28 mouse cellular contexts compared by ENCODE assay signal in the genomic region with DNA sequence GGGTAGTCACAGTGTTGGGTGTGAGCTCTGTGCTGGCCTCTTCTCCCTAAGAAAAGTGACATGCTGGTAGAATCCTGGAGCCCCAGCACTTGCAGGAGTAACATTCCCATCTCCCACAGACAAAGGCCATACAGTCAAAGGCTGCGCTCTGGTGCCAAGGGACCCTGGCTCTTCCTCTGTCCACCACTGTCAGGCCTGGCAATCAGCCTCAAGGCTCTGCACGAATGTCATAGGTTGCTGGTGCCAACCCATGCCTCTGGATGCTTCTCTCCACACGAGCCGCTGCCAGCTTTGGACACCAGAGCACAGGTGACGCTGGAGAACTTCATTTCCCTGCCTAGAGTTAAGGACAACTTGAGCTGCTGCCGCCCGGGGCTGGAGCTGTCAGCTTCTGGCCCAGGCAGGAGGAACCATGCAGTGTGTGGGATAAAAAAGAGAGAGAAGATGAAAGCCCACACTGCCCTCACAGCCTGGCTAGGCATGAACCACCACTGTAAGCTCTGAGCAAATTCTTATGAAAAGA.
A peak's percentile ranks its signal among the peaks of the same experiment; 100 is the strongest.
DNase-seq lines count a peak whose midpoint lies in the region; ATAC-seq and TF ChIP-seq lines count a peak whose summit lies in the region.
"Had no signal": no experiment of that assay in that cellular context is flagged by ENCODE, and none has a peak within 500 bp of the region (broad histone marks: within the 10 kb centered on the region; RNA-seq: fewer than 3 reads in every experiment).

No protein-coding gene starts in this region.

- no peak overlapping the region for H3K4me2 ChIP-seq in forebrain, embryonic 14.5 days (ENCODE audit: low read length)
- peak overlapping the region; percentile 38 for H3K4me2 ChIP-seq in liver, embryonic 13.5 days
- H3K4me2 ChIP-seq in liver, embryonic 11.5 days: no peak overlapping the region; the same call in 1 of the 2 replicates
- H3K4me2 ChIP-seq in liver, embryonic 14.5 days (ENCODE audit: low read depth): no peak overlapping the region
- H3K4me2 ChIP-seq: embryonic facial prominence, embryonic 13.5 days; forebrain, embryonic 13.5 days; heart, embryonic 13.5 days; hindbrain, embryonic 13.5 days; neural tube, embryonic 12.5 days; stomach, embryonic 15.5 days had no signal

- no peak for DNase-seq in forebrain, embryonic 10.5 days (ENCODE audit: extremely low spot score, low spot score)
- no peak for DNase-seq in forebrain, embryonic 14.5 days (ENCODE audit: low spot score)
- DNase-seq in liver, embryonic 13.5 days: no peak
- no peak for DNase-seq in liver, embryonic 11.5 days (ENCODE audit: low spot score)
- no peak for DNase-seq in liver, embryonic 14.5 days (ENCODE audit: low read depth in 3 of 3, low spot score in 3 of 3)
- peak; percentile 68 for DNase-seq in testis, postnatal 14 days (ENCODE audit: low spot score)
- no peak for DNase-seq in urinary bladder, adult 2 months (ENCODE audit: low spot score)
- DNase-seq: cerebellum, adult 2 months; cerebellum, postnatal 36 days; embryo, embryonic 11 days; gastrocnemius, adult 2 months; heart, adult 18-20 months; kidney, adult 18-20 months; kidney, postnatal 4 days; thymus, adult 2 months; thymus, postnatal 4 days had no signal

- H3K9ac ChIP-seq in forebrain, embryonic 14.5 days (ENCODE audit: low read length): no peak overlapping the region
- peak overlapping the region; percentile 43; the same call in 1 of the 2 replicates for H3K9ac ChIP-seq in liver, embryonic 13.5 days
- H3K9ac ChIP-seq in liver, embryonic 11.5 days (ENCODE audit: low read depth, low read length): no peak overlapping the region
- no peak overlapping the region for H3K9ac ChIP-seq in liver, embryonic 14.5 days (replicated peaks)
- H3K9ac ChIP-seq: embryonic facial prominence, embryonic 13.5 days; forebrain, embryonic 13.5 days; heart, embryonic 13.5 days; hindbrain, embryonic 13.5 days; neural tube, embryonic 12.5 days; stomach, embryonic 15.5 days had no signal

- no peak for TF ChIP-seq EP300 in liver, embryonic 14.5 days (IDR thresholded peaks at IDR 0.05; ENCODE audit: low read depth)

- H3K36me3 ChIP-seq in forebrain, embryonic 10.5 days (replicated peaks): no peaks in the 10 kb centered on the region
- H3K36me3 ChIP-seq in forebrain, embryonic 14.5 days (ENCODE audit: control insufficient read depth, insufficient read depth, low read length): no peaks in the 10 kb centered on the region
- peaks cover 8% of the 10 kb centered on the region for H3K36me3 ChIP-seq in liver, embryonic 13.5 days
- no peaks in the 10 kb centered on the region for H3K36me3 ChIP-seq in liver, embryonic 11.5 days (ENCODE audit: control insufficient read depth, insufficient read depth, low read length)
- no peaks in the 10 kb centered on the region for H3K36me3 ChIP-seq in liver, embryonic 14.5 days (replicated peaks; ENCODE audit: control insufficient read depth, insufficient read depth, low read depth)
- H3K36me3 ChIP-seq: hindbrain, embryonic 13.5 days; midbrain, embryonic 10.5 days; neural tube, embryonic 12.5 days; stomach, embryonic 15.5 days had no signal

- peak overlapping the region; percentile 30; the same call in 1 of the 2 replicates for H3K27ac ChIP-seq in forebrain, embryonic 10.5 days
- no peak overlapping the region for H3K27ac ChIP-seq in forebrain, embryonic 14.5 days (ENCODE audit: low read depth, low read length)
- H3K27ac ChIP-seq in liver, embryonic 13.5 days: peak overlapping the region; percentile 78
- H3K27ac ChIP-seq in liver, embryonic 11.5 days (ENCODE audit: low read depth, low read length): no peak overlapping the region
- H3K27ac ChIP-seq in liver, embryonic 14.5 days: peak overlapping the region; percentile 32; the same call in 1 of the 2 replicates
- H3K27ac ChIP-seq: embryonic facial prominence, embryonic 13.5 days; forebrain, embryonic 13.5 days; gastrocnemius, adult 2 months; heart, embryonic 13.5 days; hindbrain, embryonic 13.5 days; macrophage; midbrain, embryonic 10.5 days; neural tube, embryonic 12.5 days; stomach, embryonic 15.5 days had no signal

- H3K4me1 ChIP-seq in forebrain, embryonic 10.5 days: peaks cover 11% of the 10 kb centered on the region
- peaks cover 7% of the 10 kb centered on the region for H3K4me1 ChIP-seq in forebrain, embryonic 14.5 days (ENCODE audit: control insufficient read depth, insufficient read depth, low read length)
- H3K4me1 ChIP-seq in liver, embryonic 13.5 days (replicated peaks): peaks cover 38% of the 10 kb centered on the region
- peaks cover 17% of the 10 kb centered on the region for H3K4me1 ChIP-seq in liver, embryonic 11.5 days (replicated peaks; ENCODE audit: control insufficient read depth, insufficient read depth, low read length)
- H3K4me1 ChIP-seq in liver, embryonic 14.5 days (replicated peaks; ENCODE audit: control insufficient read depth in 2 of 2, insufficient read depth in 2 of 2, low read length in 1 of 2): peaks cover 32 to 35% of the 10 kb centered on the region in 2 experiments
- H3K4me1 ChIP-seq: embryonic facial prominence, embryonic 13.5 days; heart, embryonic 13.5 days; stomach, embryonic 15.5 days had no signal

- no peaks in the 10 kb centered on the region for H3K9me3 ChIP-seq in forebrain, embryonic 10.5 days
- no peaks in the 10 kb centered on the region for H3K9me3 ChIP-seq in forebrain, embryonic 14.5 days (replicated peaks; ENCODE audit: control insufficient read depth, low read length)
- H3K9me3 ChIP-seq in liver, embryonic 13.5 days (replicated peaks): no peaks in the 10 kb centered on the region
- no peaks in the 10 kb centered on the region for H3K9me3 ChIP-seq in liver, embryonic 11.5 days (ENCODE audit: control insufficient read depth, low read length)
- H3K9me3 ChIP-seq in liver, embryonic 14.5 days (ENCODE audit: control insufficient read depth, low read length): no peaks in the 10 kb centered on the region
- H3K9me3 ChIP-seq: embryonic facial prominence, embryonic 13.5 days; forebrain, embryonic 13.5 days; hindbrain, embryonic 13.5 days; midbrain, embryonic 10.5 days; neural tube, embryonic 12.5 days; stomach, embryonic 15.5 days had no signal

- H3K4me3 ChIP-seq in forebrain, embryonic 10.5 days: no peak overlapping the region
- no peak overlapping the region for H3K4me3 ChIP-seq in forebrain, embryonic 14.5 days (ENCODE audit: low read depth, low read length)
- no peak overlapping the region for H3K4me3 ChIP-seq in liver, embryonic 13.5 days (replicated peaks)
- no peak overlapping the region for H3K4me3 ChIP-seq in liver, embryonic 11.5 days (ENCODE audit: low read depth, low read length)
- H3K4me3 ChIP-seq in liver, embryonic 14.5 days (ENCODE audit: insufficient read depth in 1 of 2, low read depth in 2 of 2, low read length in 2 of 2): no peak overlapping the region
- H3K4me3 ChIP-seq: embryonic facial prominence, embryonic 13.5 days; erythroblast, embryonic 14.5 days; forebrain, embryonic 13.5 days; gastrocnemius, adult 2 months; heart, embryonic 13.5 days; hindbrain, embryonic 13.5 days; midbrain, embryonic 10.5 days; neural tube, embryonic 12.5 days; stomach, embryonic 15.5 days had no signal

- no peak for ATAC-seq in forebrain, embryonic 14.5 days
- ATAC-seq in liver, embryonic 13.5 days (ENCODE audit: low read depth): no peak
- no peak for ATAC-seq in liver, embryonic 11.5 days (replicated peaks; ENCODE audit: low FRiP score)
- no peak for ATAC-seq in liver, embryonic 14.5 days (ENCODE audit: insufficient read depth)
- ATAC-seq: CD4-positive, CD25-positive, alpha-beta regulatory T cell, adult 4 months; forebrain, embryonic 13.5 days; inflammation-experienced regulatory T-cells, adult 6 months; lung, postnatal 0 days had no signal

- H3K27me3 ChIP-seq in forebrain, embryonic 10.5 days (ENCODE audit: poor library complexity, severe bottlenecking): no peaks in the 10 kb centered on the region
- H3K27me3 ChIP-seq in forebrain, embryonic 14.5 days (replicated peaks; ENCODE audit: control insufficient read depth, insufficient read depth, low read length): no peaks in the 10 kb centered on the region
- H3K27me3 ChIP-seq in liver, embryonic 13.5 days: no peaks in the 10 kb centered on the region
- H3K27me3 ChIP-seq in liver, embryonic 11.5 days (replicated peaks; ENCODE audit: control insufficient read depth, insufficient read depth, low read length): no peaks in the 10 kb centered on the region
- no peaks in the 10 kb centered on the region for H3K27me3 ChIP-seq in liver, embryonic 14.5 days (ENCODE audit: control insufficient read depth, insufficient read depth, low read length)
- H3K27me3 ChIP-seq: embryonic facial prominence, embryonic 13.5 days; forebrain, embryonic 13.5 days; heart, embryonic 13.5 days; hindbrain, embryonic 13.5 days; neural tube, embryonic 12.5 days; stomach, embryonic 15.5 days had no signal

- TF ChIP-seq CTCF in liver, embryonic 14.5 days (IDR thresholded peaks at IDR 0.05; ENCODE audit: low read depth): no peak

- 86% methylated on average over 7 of the region's 7 CpGs for WGBS in forebrain, embryonic 10.5 days
- 88% methylated on average over 7 of the region's 7 CpGs for WGBS in forebrain, embryonic 14.5 days
- 82% methylated on average over 7 of the region's 7 CpGs for WGBS in liver, embryonic 13.5 days (ENCODE audit: insufficient replicate concordance)
- 82% methylated on average over 7 of the region's 7 CpGs for WGBS in liver, embryonic 11.5 days
- WGBS in liver, embryonic 14.5 days (ENCODE audit: insufficient replicate concordance): 76% methylated on average over 7 of the region's 7 CpGs

Comparison
In these comparisons a context has a peak if more than half of its experiments do, and no peak if none do; other contexts are left out.
1. H3K27ac ChIP-seq: peak in forebrain, embryonic 10.5 days (single experiment), liver, embryonic 13.5 days (single experiment) and liver, embryonic 14.5 days (single experiment); none in forebrain, embryonic 14.5 days (single experiment) and liver, embryonic 11.5 days (single experiment).